Mouse (Mus musculus): ENCODE results near the gene Eed.

DNA sequence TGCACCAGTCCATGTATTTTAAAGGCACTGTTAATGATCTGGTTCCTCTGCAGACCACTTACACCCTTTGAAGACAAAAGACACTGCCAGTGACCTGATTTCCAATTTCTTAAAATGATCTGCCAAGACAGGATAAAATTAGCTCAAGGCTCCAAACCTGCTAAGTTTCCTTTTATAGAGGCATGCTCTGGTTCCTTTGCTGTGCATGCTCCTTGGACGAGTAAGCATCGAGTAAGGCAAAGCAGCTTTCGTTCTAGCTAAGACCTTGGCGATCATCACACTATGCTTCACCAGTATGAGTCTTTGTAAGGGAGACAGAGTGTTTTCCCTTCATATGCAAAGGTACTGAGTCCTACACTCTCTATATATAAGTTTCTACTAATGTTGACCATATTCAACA lies 63.0 kb downstream of the Eed start:
- TF ChIP-seq GATA1 (IDR thresholded peaks at IDR 0.05; ENCODE audit: borderline replicate concordance, low read length) (no peak), FLI1 (IDR thresholded peaks at IDR 0.05; ENCODE audit: low read length) (no peak)
